Mouse (Mus musculus): ENCODE data around the gene Rbfox2.

DNA sequence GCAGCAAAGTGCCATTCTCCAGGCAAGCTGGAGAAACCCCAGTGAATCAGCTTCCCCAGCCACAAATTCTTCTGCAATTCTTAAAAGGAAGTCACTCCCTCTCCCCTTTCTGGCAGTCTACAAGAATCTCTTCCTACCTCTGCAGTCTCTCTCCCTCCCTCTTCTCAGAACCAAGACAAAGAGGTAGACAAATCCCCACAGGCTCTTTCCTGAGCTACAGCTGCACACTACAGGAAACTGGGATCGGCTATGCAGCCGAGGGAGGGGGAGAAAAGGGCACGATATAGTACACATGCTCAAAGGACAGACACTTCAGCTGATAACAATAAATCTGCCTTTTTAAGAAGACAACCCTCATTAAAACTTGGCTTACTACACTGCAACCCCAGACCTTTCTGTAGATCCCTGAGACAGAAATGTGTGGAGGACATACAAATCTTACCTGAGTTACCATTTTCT is 153.7 kb downstream of the Rbfox2 start:
- TF ChIP-seq CTCF (IDR thresholded peaks at IDR 0.05; ENCODE audit: extremely low read depth, insufficient read depth, low read length) (no peak), POLR2A (IDR thresholded peaks at IDR 0.05; ENCODE audit: extremely low read depth, insufficient read depth, low read length) (no peak)

Measured in cortical plate, adult 2 months (tissue).